Mouse (Mus musculus): Measurements from ENCODE around the gene Olfr606. TPM values are rescaled to one million over a fixed set of nuclear protein-coding genes. Genes with fewer than 3 reads are reported as not detected.
"Not testable (repeated sequence)": the region's sequence is repeated elsewhere in the genome, so short reads cannot be mapped to it uniquely, and the experiment has no call there.

Gene Olfr606
- not detected in 2 replicates for polyA plus RNA-seq (2015; fragmentation: Nextera tagmentation; extraction: Ambion mirVana)

DNA sequence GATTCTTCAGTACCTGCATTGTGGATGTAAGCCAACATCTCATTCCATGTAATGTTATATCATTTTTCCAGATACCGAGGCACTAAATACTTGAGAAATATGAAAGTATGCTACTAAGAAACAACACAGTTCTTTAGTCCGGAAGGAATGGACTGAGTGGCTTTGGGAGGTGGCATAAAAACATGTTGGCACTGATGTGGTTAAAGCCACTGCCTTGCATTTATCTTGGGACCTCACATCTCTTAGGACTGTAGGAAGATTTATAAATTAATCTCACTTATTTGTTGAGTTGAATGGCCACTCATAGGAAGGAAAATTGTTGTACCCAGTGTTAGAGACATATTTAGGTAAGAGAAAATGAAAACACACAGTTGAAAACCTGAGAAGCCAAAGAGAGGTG is at the start of gene Olfr606:
Gene Olfr606 (plus strand): TSS at position 301 of the 400 bp plus-strand sequence.
- Histone ChIP-seq H3K4me2 (no peak within 1 kb of the TSS), H3K9me3 (no peaks in the 10 kb centered on the region), H3K4me3 (replicated peaks) (no peak within 1 kb of the TSS), H3K9ac (no peak within 1 kb of the TSS), H3K36me3 (no peaks in the 10 kb centered on the region), H3K27me3 (replicated peaks) (no peaks in the 10 kb centered on the region), H3K4me1 (no peaks in the 10 kb centered on the region), H3K27ac (no peak within 1 kb of the TSS)
- 90% methylated on average over 2 of the region's 2 CpGs for WGBS
- no peak for ATAC-seq (ENCODE audit: insufficient read depth, low FRiP score, low read depth)

GRCm38 (mm10) chr7:103406521-103407055 is 42.3 kb upstream of the Olfr606 start:
- WGBS = 71% methylated on average over 3 of the region's 3 CpGs
- not testable (repeated sequence) for H3K4me3 ChIP-seq (replicated peaks); H3K36me3 ChIP-seq; H3K4me1 ChIP-seq; H3K4me2 ChIP-seq; H3K9ac ChIP-seq; H3K9me3 ChIP-seq; H3K27ac ChIP-seq; H3K27me3 ChIP-seq (replicated peaks); ATAC-seq (ENCODE audit: insufficient read depth, low FRiP score, low read depth)

GRCm38 (mm10) chr7:103414772-103415171 is 34.1 kb upstream of the Olfr606 start, which contains the start of gene Usp17lc:
TSS of gene Usp17lc (plus strand) at chr7:103415072.
- not testable (repeated sequence) for H3K4me2 ChIP-seq; H3K4me1 ChIP-seq; H3K27me3 ChIP-seq (replicated peaks); H3K36me3 ChIP-seq; H3K4me3 ChIP-seq (replicated peaks); H3K27ac ChIP-seq; H3K9ac ChIP-seq; ATAC-seq (ENCODE audit: insufficient read depth, low FRiP score, low read depth); H3K9me3 ChIP-seq
- WGBS = 64% methylated on average over 1 of the region's 1 CpGs

DNA sequence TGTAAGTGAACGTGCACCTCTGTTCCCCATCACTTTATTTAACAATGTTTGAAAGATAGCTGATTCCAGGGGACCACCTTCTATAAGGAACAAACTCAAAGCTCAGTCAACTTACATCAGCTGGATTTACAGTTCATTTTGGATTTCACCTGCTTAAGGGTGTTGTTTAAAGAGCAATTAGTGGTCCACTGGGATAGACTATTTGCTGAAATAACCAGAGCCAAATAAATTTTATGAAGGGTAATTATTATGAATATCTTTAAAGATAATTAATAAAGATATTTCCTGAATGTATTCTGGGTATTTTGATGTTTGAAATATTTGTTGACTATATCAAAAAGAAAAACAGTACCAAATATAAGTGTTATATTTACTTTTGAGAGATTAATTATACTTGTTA is 3.5 kb upstream of the Olfr606 start, which contains the start of gene Olfr605:
Gene Olfr605 (minus strand): TSS at position 101 of the 400 bp plus-strand sequence.
- H3K27ac ChIP-seq = no peak within 1 kb of the TSS
- no peaks in the 10 kb centered on the region for H3K36me3 ChIP-seq
- H3K9ac ChIP-seq = no peak within 1 kb of the TSS
- H3K9me3 ChIP-seq = no peaks in the 10 kb centered on the region
- no peak within 1 kb of the TSS for H3K4me2 ChIP-seq
- no peaks in the 10 kb centered on the region for H3K4me1 ChIP-seq
- 63% methylated on average over 1 of the region's 1 CpGs for WGBS
- H3K4me3 ChIP-seq (replicated peaks) = no peak within 1 kb of the TSS
- ATAC-seq (ENCODE audit: insufficient read depth, low FRiP score, low read depth) = no peak
- no peaks in the 10 kb centered on the region for H3K27me3 ChIP-seq (replicated peaks)

- H3K4me2 ChIP-seq = no peak overlapping the region
- H3K9ac ChIP-seq = no peak overlapping the region
- no peak overlapping the region for H3K4me3 ChIP-seq (replicated peaks)
- H3K9me3 ChIP-seq = no peaks in the 10 kb centered on the region
- 78% methylated on average over 5 of the region's 5 CpGs for WGBS
- no peaks in the 10 kb centered on the region for H3K4me1 ChIP-seq
- H3K27ac ChIP-seq = no peak overlapping the region
- no peaks in the 10 kb centered on the region for H3K27me3 ChIP-seq (replicated peaks)
- no peaks in the 10 kb centered on the region for H3K36me3 ChIP-seq
- ATAC-seq (ENCODE audit: insufficient read depth, low FRiP score, low read depth) = no peak
Measured at GRCm38 (mm10) chr7:103460590-103460989, 11.7 kb downstream of the Olfr606 start.

GRCm38 (mm10) chr7:103469577-103469976 is 20.7 kb downstream of the Olfr606 start, which contains the start of gene Olfr608:
TSS of gene Olfr608 (plus strand) at chr7:103469877.
- ATAC-seq (ENCODE audit: insufficient read depth, low FRiP score, low read depth) = no peak

GRCm38 (mm10) chr7:103477106-103477505 is 28.3 kb downstream of the Olfr606 start:
- H3K9me3 ChIP-seq; H3K27me3 ChIP-seq (replicated peaks); ATAC-seq (ENCODE audit: insufficient read depth, low FRiP score, low read depth); H3K4me2 ChIP-seq; H3K4me3 ChIP-seq (replicated peaks); H3K9ac ChIP-seq; H3K4me1 ChIP-seq; H3K27ac ChIP-seq; H3K36me3 ChIP-seq: not testable (repeated sequence)
- 76% methylated on average over 9 of the region's 9 CpGs for WGBS

More at GRCm38 (mm10) chr7:103469577-103469976, 20.7 kb downstream of the Olfr606 start, which contains the start of gene Olfr608:
- Histone ChIP-seq H3K9ac (no peak within 1 kb of the TSS), H3K4me3 (replicated peaks) (no peak within 1 kb of the TSS), H3K27me3 (replicated peaks) (no peaks in the 10 kb centered on the region), H3K9me3 (no peaks in the 10 kb centered on the region), H3K4me1 (no peaks in the 10 kb centered on the region), H3K27ac (no peak within 1 kb of the TSS), H3K36me3 (no peaks in the 10 kb centered on the region), H3K4me2 (no peak within 1 kb of the TSS)

DNA sequence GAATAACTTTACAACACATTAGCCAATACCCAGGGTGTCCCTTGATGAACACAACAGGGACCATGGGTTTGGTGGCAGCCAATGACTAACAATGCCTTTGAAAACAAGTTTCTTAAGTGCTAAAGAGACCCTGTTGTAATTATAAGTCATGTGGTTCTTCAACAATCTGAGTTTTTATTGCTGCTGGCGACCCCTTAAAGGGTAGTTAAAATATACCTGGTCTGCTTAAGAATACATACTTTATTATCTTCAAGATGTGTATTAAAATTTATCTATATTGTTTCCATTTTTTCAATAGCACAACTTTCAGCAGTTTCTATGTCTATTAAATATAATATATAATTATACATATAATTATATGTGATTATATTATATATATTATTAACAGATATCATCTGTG is 49.1 kb downstream of the Olfr606 start, which contains the start of gene Olfr609:
Gene Olfr609 (minus strand): TSS at position 101 of the 400 bp plus-strand sequence.
- no peaks in the 10 kb centered on the region for H3K9me3 ChIP-seq
- whole genome bisulfite sequencing = 63% methylated on average over 1 of the region's 1 CpGs
- no peak within 1 kb of the TSS for H3K9ac ChIP-seq
- H3K27ac ChIP-seq = no peak within 1 kb of the TSS
- H3K4me3 ChIP-seq (replicated peaks) = no peak within 1 kb of the TSS
- no peaks in the 10 kb centered on the region for H3K27me3 ChIP-seq (replicated peaks)
- ATAC-seq (ENCODE audit: insufficient read depth, low FRiP score, low read depth) = no peak
- H3K4me1 ChIP-seq = no peaks in the 10 kb centered on the region
- no peaks in the 10 kb centered on the region for H3K36me3 ChIP-seq
- no peak within 1 kb of the TSS for H3K4me2 ChIP-seq

Small RNA genes within 50 kb of the gene (microRNA-seq; reads per million reads assigned to microRNA genes)
- not detected for gene Gm25774

Other genes with a start within 250 kb of the Olfr606 start
- gene Olfr593, start 237.2 kb upstream of the Olfr606 start, polyA plus RNA-seq (2015; fragmentation: Nextera tagmentation; extraction: Ambion mirVana) = not detected in 2 replicates
- gene Olfr594, start 232.1 kb upstream of the Olfr606 start, polyA plus RNA-seq (2015; fragmentation: Nextera tagmentation; extraction: Ambion mirVana) = not detected in 2 replicates
- not detected in 2 replicates for gene Usp17ld, start 196.5 kb upstream of the Olfr606 start, polyA plus RNA-seq (2015; fragmentation: Nextera tagmentation; extraction: Ambion mirVana)
- not detected in 2 replicates for gene Olfr596, start 143.4 kb upstream of the Olfr606 start, polyA plus RNA-seq (2015; fragmentation: Nextera tagmentation; extraction: Ambion mirVana)
- gene Olfr597, start 132.7 kb upstream of the Olfr606 start, polyA plus RNA-seq (2015; fragmentation: Nextera tagmentation; extraction: Ambion mirVana) = not detected in 2 replicates
- not detected in 2 replicates for gene Olfr598, start 125.5 kb upstream of the Olfr606 start, polyA plus RNA-seq (2015; fragmentation: Nextera tagmentation; extraction: Ambion mirVana)
- not detected in 2 replicates for gene Olfr599, start 113.1 kb upstream of the Olfr606 start, polyA plus RNA-seq (2015; fragmentation: Nextera tagmentation; extraction: Ambion mirVana)
- not detected in 2 replicates for gene Olfr600, start 99.4 kb upstream of the Olfr606 start, polyA plus RNA-seq (2015; fragmentation: Nextera tagmentation; extraction: Ambion mirVana)
- gene Olfr601, start 86.4 kb upstream of the Olfr606 start, polyA plus RNA-seq (2015; fragmentation: Nextera tagmentation; extraction: Ambion mirVana) = not detected in 2 replicates
- not detected in 2 replicates for gene Olfr603, start 62.9 kb upstream of the Olfr606 start, polyA plus RNA-seq (2015; fragmentation: Nextera tagmentation; extraction: Ambion mirVana)
- gene Usp17lc, start 34.0 kb upstream of the Olfr606 start, polyA plus RNA-seq (2015; fragmentation: Nextera tagmentation; extraction: Ambion mirVana) = not detected in 2 replicates
- gene Olfr605, start 3.6 kb upstream of the Olfr606 start, polyA plus RNA-seq (2015; fragmentation: Nextera tagmentation; extraction: Ambion mirVana) = not detected in 2 replicates
- not detected in 2 replicates for gene Olfr607, start 15.1 kb downstream of the Olfr606 start, polyA plus RNA-seq (2015; fragmentation: Nextera tagmentation; extraction: Ambion mirVana)
- not detected in 2 replicates for gene Olfr608, start 20.8 kb downstream of the Olfr606 start, polyA plus RNA-seq (2015; fragmentation: Nextera tagmentation; extraction: Ambion mirVana)
- gene Olfr609, start 49.0 kb downstream of the Olfr606 start, polyA plus RNA-seq (2015; fragmentation: Nextera tagmentation; extraction: Ambion mirVana) = not detected in 2 replicates
- not detected in 2 replicates for gene Olfr610, start 63.1 kb downstream of the Olfr606 start, polyA plus RNA-seq (2015; fragmentation: Nextera tagmentation; extraction: Ambion mirVana)
- gene Olfr611, start 71.8 kb downstream of the Olfr606 start, polyA plus RNA-seq (2015; fragmentation: Nextera tagmentation; extraction: Ambion mirVana) = not detected in 2 replicates
- not detected in 2 replicates for gene Olfr612, start 93.7 kb downstream of the Olfr606 start, polyA plus RNA-seq (2015; fragmentation: Nextera tagmentation; extraction: Ambion mirVana)
- not detected in 2 replicates for gene Olfr613, start 99.0 kb downstream of the Olfr606 start, polyA plus RNA-seq (2015; fragmentation: Nextera tagmentation; extraction: Ambion mirVana)
- gene Olfr615, start 107.0 kb downstream of the Olfr606 start, polyA plus RNA-seq (2015; fragmentation: Nextera tagmentation; extraction: Ambion mirVana) = not detected in 2 replicates
- gene Olfr616, start 120.1 kb downstream of the Olfr606 start, polyA plus RNA-seq (2015; fragmentation: Nextera tagmentation; extraction: Ambion mirVana) = not detected in 2 replicates
- not detected in 2 replicates for gene Olfr617, start 124.0 kb downstream of the Olfr606 start, polyA plus RNA-seq (2015; fragmentation: Nextera tagmentation; extraction: Ambion mirVana)
- not detected in 2 replicates for gene Olfr618, start 141.1 kb downstream of the Olfr606 start, polyA plus RNA-seq (2015; fragmentation: Nextera tagmentation; extraction: Ambion mirVana)
- not detected in 2 replicates for gene Olfr619, start 151.5 kb downstream of the Olfr606 start, polyA plus RNA-seq (2015; fragmentation: Nextera tagmentation; extraction: Ambion mirVana)
- gene Olfr620, start 163.5 kb downstream of the Olfr606 start, polyA plus RNA-seq (2015; fragmentation: Nextera tagmentation; extraction: Ambion mirVana) = not detected in 2 replicates
- gene Olfr622, start 193.7 kb downstream of the Olfr606 start, polyA plus RNA-seq (2015; fragmentation: Nextera tagmentation; extraction: Ambion mirVana) = not detected in 2 replicates
- gene Olfr623, start 214.7 kb downstream of the Olfr606 start, polyA plus RNA-seq (2015; fragmentation: Nextera tagmentation; extraction: Ambion mirVana) = not detected in 2 replicates
- 0.03 and 0.04 TPM in 2 replicates for gene Olfr624, start 222.1 kb downstream of the Olfr606 start, polyA plus RNA-seq (2015; fragmentation: Nextera tagmentation; extraction: Ambion mirVana)
- not detected in 2 replicates for gene Olfr625-ps1, start 233.7 kb downstream of the Olfr606 start, polyA plus RNA-seq (2015; fragmentation: Nextera tagmentation; extraction: Ambion mirVana)

Measured in stomach, embryonic 15.5 days (tissue).